Mouse (Mus musculus): ENCODE data around the gene Nipsnap1.

Gene Nipsnap1

GRCm38 (mm10) chr11:4873755-4874475 is at the start of gene Nipsnap1:
Gene Nipsnap1, plus strand, starts transcription at chr11:4873951.
- DNase-seq (ENCODE audit: extremely low spot score, low spot score) = peak; percentile 82

- DNase-seq (ENCODE audit: extremely low spot score, low spot score) = no peak
Observed at GRCm38 (mm10) chr11:4826152-4826778, 47.5 kb upstream of the Nipsnap1 start.

DNA sequence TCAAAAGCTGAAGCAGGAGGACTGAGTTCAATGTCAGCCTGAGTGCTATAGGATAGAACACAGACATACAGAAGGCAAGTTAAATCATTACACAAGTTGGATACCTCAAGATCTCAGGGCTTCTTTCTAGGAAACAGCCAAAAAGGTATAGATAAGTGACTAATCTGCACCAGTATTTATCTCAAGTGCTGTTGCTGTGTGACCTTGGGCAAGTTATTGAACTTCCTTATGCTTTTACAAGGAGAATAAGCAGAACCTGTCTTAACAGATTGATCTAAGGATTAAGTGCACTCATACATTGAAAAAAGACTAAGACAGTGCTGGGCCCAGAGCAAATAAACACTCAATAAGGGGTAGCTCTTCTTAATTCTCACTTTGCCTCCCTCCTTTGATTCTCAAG is 46.4 kb upstream of the Nipsnap1 start:
- DNase-seq (ENCODE audit: extremely low spot score, low spot score) = no peak

GRCm38 (mm10) chr11:4827916-4828315 is 45.8 kb upstream of the Nipsnap1 start:
- no peak for DNase-seq (ENCODE audit: extremely low spot score, low spot score)

DNA sequence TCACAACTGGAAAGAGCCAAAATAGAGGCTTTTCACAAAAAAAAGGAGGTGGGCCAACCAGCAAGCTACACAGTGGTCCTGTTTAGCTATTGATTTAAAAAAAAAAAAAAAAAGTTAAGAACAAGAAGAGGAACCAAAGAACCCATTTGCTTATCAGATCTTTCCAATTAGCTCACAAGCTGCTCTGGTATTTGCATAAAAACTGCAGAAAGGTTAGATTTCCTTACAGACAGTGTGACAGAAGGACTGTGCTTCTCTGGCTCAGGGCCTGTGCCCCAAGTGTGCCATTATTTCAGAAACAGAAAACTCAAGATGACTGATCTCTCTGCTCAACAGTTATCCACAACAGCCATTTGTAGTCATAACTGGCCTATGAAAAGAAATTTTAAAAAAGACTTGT is 42.7 kb upstream of the Nipsnap1 start:
- DNase-seq (ENCODE audit: extremely low spot score, low spot score) = no peak

DNA sequence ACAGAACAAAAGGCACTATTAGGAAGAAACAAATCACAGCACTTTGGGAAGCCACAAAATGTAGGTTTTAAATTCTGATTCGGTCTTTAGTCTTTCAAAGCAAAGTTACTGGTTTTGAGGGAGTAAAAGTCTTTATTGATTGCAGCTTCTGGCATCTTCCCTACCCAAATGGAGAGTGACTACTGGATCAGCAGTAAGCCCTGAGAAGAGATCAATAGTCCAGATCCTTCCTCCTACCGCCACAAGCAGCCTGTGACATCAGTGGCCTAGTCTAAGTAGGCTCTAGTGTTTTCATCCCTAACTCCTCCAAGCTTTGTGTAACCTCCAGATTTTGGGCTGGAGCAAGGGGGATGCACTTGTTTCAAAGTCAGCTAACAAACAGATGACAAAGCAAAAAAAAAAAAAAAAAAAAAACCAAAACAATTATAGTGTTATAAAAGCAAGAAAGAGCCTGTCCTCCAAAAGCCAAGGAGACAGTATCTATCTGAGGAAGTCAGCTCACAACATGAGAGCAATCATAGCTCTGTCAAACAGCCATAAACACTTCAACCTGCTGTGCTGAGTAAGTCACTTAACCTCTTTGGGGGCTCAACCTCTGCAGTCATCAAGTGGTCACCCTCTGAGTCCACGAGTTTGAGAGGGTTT is 40.3 kb upstream of the Nipsnap1 start:
- DNase-seq (ENCODE audit: extremely low spot score, low spot score) = no peak

GRCm38 (mm10) chr11:4835436-4835835 is 38.3 kb upstream of the Nipsnap1 start:
- DNase-seq (ENCODE audit: extremely low spot score, low spot score) = no peak

GRCm38 (mm10) chr11:4836755-4837154 is 37.0 kb upstream of the Nipsnap1 start:
- no peak for DNase-seq (ENCODE audit: extremely low spot score, low spot score)

GRCm38 (mm10) chr11:4837342-4837741 is 36.4 kb upstream of the Nipsnap1 start:
- DNase-seq (ENCODE audit: extremely low spot score, low spot score) = no peak

DNA sequence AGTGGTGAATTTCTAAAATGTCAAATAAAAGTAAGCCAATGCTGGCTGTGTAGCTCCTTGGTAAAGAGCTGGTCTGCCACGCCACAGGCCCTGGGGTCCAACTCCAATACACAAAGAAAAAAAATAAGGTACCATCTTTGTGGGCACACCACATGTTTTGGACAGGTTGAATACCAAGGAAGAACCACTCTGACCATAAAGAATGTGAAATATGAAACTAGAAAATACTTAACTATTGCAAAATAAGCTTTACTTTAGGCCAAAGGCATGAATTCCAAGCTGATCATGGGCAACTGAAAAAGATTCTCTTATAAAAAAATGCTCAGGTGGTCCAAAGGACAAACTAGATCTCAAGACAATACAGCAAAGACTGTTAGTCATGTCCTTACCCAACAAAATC is 35.5 kb upstream of the Nipsnap1 start:
- DNase-seq (ENCODE audit: extremely low spot score, low spot score) = no peak

- DNase-seq (ENCODE audit: extremely low spot score, low spot score) = no peak
Observed at GRCm38 (mm10) chr11:4840942-4841526, 32.7 kb upstream of the Nipsnap1 start.

GRCm38 (mm10) chr11:4848483-4849248 is 25.1 kb upstream of the Nipsnap1 start:
- DNase-seq (ENCODE audit: extremely low spot score, low spot score) = no peak

DNA sequence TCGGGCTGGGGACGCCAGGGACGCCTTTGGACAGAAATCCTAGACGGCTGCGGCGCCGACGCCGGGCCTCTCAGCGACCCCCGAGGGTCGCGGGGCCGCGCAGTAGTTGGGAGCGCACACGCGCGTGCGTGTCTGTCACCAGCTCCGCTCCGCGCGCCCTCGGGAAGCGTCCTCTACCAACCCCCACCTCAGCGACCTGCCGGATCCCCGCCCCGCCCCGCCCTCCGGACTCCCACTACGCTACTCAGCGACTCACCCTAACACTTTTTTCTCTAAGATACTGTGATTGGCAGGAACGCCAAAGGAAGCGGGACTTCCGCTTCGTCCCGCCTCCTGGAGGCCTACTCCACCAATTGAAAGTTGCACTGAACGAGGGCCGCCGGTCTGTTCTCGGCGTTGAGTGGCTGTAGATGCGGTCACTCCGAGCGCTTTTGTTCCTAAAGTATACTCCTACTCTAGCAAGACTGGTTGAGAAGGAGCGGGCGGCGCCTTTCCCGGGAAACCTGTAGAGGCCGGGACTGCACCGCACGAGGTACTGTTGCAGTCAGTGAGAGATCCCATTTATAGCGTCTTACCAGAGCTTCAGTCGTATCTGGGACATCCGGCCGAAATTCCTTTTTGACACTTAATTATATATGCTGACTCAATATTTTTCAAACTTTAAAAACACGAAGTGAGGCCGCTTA is 24.4 kb upstream of the Nipsnap1 start, which contains the start of gene Nf2:
Gene Nf2 (minus strand): TSS at position 279 of the 686 bp plus-strand sequence.
- peak; percentile 96 for DNase-seq (ENCODE audit: extremely low spot score, low spot score)

DNA sequence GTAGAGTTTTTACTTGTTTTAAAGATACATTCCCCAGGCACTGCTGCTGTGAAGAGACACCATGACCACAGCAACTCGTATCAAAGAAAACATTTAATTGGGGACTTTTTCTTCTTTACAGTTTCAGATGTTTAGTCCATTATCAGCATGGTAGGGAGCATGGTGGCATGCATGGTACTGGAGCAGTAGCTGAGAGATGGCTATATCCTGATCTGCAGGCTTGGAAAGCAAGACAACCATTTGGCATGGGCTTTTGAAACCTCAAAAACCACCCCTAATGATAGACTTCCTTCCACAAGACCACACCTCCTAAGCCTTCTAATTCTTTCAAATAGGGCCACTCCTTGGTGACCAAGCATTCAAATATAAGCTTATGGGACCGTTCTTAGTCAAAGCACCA is 23.3 kb upstream of the Nipsnap1 start:
- no peak for DNase-seq (ENCODE audit: extremely low spot score, low spot score)

DNA sequence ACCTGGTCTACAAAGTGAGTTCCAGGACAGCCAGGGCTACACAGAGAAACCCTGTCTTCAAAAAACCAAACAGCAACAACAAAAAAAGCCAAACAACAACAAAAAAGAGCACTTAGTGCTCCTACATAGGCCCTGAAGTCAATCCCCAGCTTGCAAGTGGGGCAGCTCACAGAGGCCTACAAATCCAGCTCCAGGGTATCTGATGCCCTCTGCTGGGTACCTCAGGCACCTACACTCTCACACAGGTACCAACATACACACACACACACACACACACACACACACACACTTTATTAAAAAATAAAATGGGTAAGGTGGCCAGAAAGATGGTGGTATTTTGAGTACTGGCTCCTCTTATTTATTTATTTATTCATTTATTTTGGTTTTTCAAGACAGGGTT is 20.7 kb upstream of the Nipsnap1 start:
- DNase-seq (ENCODE audit: extremely low spot score, low spot score) = no peak

DNA sequence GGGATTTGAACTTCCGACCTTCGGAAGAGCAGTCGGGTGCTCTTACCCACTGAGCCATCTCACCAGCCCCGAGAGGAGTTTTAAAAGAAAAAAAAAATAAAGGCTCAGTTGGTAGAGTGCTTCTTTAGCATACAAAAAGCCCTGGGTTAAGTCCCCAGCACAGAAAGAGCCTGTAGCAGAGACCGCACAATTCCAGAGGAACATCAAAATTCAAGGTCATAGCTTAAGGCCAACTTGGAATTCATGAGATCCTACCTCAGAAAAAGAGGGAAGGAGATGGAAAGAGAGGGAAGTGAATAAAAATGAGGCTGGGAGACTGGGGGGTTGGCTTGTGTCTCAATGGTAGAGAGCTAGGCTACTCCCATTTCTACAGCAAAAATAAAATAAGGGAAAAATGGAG is 19.6 kb upstream of the Nipsnap1 start:
- DNase-seq (ENCODE audit: extremely low spot score, low spot score) = no peak

GRCm38 (mm10) chr11:4858416-4858815 is 15.3 kb upstream of the Nipsnap1 start:
- DNase-seq (ENCODE audit: extremely low spot score, low spot score) = no peak

DNA sequence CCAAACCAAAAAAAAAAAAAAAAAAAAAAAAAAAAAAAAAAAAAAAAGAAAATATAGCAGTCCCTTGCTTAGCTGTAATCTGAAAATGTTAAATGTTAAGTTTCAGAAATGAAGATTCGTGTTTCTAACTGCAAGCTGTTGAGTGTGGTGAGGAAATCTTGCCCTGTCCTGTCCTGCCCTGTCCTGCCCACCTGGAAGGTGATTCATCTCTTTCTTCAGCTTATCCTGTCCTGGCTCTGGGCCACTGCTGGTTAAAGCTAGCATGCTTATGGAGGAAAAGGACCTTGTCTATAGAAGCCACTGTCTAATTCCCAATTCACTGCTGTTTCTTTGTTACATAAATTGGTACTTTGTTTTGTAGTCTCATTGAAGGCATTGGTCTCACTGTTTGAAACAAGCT is 12.8 kb upstream of the Nipsnap1 start:
- no peak for DNase-seq (ENCODE audit: extremely low spot score, low spot score)

- no peak for DNase-seq (ENCODE audit: extremely low spot score, low spot score)
Observed at GRCm38 (mm10) chr11:4861816-4862604, 11.7 kb upstream of the Nipsnap1 start.

- no peak for DNase-seq (ENCODE audit: extremely low spot score, low spot score)
Observed at GRCm38 (mm10) chr11:4862730-4863129, 11.0 kb upstream of the Nipsnap1 start.
